Mouse (Mus musculus): ENCODE data around the gene Ssh3. TPM values are rescaled to one million over a fixed set of nuclear protein-coding genes. Genes with fewer than 3 reads are reported as not detected.

Gene Ssh3
- polyA plus RNA-seq, 1 experiment, result 9.2 TPM

DNA sequence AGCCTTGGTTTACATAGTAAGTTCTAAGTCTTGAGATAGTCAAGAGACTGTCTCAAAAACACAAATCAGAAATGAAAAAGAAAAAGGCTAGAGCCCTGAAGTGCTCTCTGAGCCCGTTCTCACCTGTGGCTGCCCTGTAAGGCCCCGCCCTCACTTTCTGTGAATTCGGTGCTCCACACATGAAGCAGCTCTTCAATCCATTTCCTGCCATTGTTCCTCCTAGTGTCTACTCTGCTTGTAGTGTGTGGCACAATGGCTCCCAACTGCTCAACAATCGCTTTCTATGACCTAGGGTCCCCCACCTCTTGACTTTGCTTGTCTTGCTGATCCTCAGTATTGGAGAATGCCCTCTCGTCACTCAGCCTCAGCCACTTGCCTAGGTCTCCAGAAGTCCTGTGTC, 41.5 kb downstream of the Ssh3 start:
- Histone ChIP-seq H3K27ac (ENCODE audit: insufficient read depth, low read length) (no peak overlapping the region), H3K4me1 (ENCODE audit: control insufficient read depth, insufficient read depth, low read length) (no peaks in the 10 kb centered on the region), H3K9me3 (replicated peaks; ENCODE audit: control insufficient read depth, insufficient read depth, low read length, poor library complexity, severe bottlenecking) (no peaks in the 10 kb centered on the region), H3K27me3 (ENCODE audit: control insufficient read depth, insufficient read depth, low read length, poor library complexity, severe bottlenecking) (no peaks in the 10 kb centered on the region), H3K4me3 (ENCODE audit: low read depth, low read length) (no peak overlapping the region), H3K36me3 (ENCODE audit: control insufficient read depth, insufficient read depth, low read length, poor library complexity, severe bottlenecking) (no peaks in the 10 kb centered on the region), H3K9ac (ENCODE audit: low read depth, poor library complexity, severe bottlenecking) (no peak overlapping the region)
- no peak for TF ChIP-seq POLR2A (IDR thresholded peaks at IDR 0.05; ENCODE audit: insufficient read depth, low read length)
- no peak for TF ChIP-seq CTCF (IDR thresholded peaks at IDR 0.05; ENCODE audit: low read depth, low read length)
- TF ChIP-seq EP300 (IDR thresholded peaks at IDR 0.05; ENCODE audit: insufficient read depth, low read depth, low read length), result no peak

- TF ChIP-seq EP300 (IDR thresholded peaks at IDR 0.05; ENCODE audit: insufficient read depth, low read depth, low read length) (no peak), CTCF (IDR thresholded peaks at IDR 0.05; ENCODE audit: low read depth, low read length) (no peak)
- Histone ChIP-seq H3K4me1 (ENCODE audit: control insufficient read depth, insufficient read depth, low read length) (no peaks in the 10 kb centered on the region), H3K4me3 (ENCODE audit: low read depth, low read length) (no peak overlapping the region), H3K27me3 (ENCODE audit: control insufficient read depth, insufficient read depth, low read length, poor library complexity, severe bottlenecking) (no peaks in the 10 kb centered on the region), H3K27ac (ENCODE audit: insufficient read depth, low read length) (no peak overlapping the region), H3K9me3 (replicated peaks; ENCODE audit: control insufficient read depth, insufficient read depth, low read length, poor library complexity, severe bottlenecking) (no peaks in the 10 kb centered on the region), H3K9ac (ENCODE audit: low read depth, poor library complexity, severe bottlenecking) (no peak overlapping the region), H3K36me3 (ENCODE audit: control insufficient read depth, insufficient read depth, low read length, poor library complexity, severe bottlenecking) (no peaks in the 10 kb centered on the region)
Measured at GRCm38 (mm10) chr19:4226779-4227178, 42.2 kb downstream of the Ssh3 start.

GRCm38 (mm10) chr19:4222165-4222564, 46.8 kb downstream of the Ssh3 start:
- Histone ChIP-seq H3K27me3 (ENCODE audit: control insufficient read depth, insufficient read depth, low read length, poor library complexity, severe bottlenecking) (no peaks in the 10 kb centered on the region), H3K36me3 (ENCODE audit: control insufficient read depth, insufficient read depth, low read length, poor library complexity, severe bottlenecking) (no peaks in the 10 kb centered on the region), H3K4me1 (ENCODE audit: control insufficient read depth, insufficient read depth, low read length) (no peaks in the 10 kb centered on the region), H3K9ac (ENCODE audit: low read depth, poor library complexity, severe bottlenecking) (no peak overlapping the region), H3K27ac (ENCODE audit: insufficient read depth, low read length) (no peak overlapping the region), H3K4me3 (ENCODE audit: low read depth, low read length) (no peak overlapping the region), H3K9me3 (replicated peaks; ENCODE audit: control insufficient read depth, insufficient read depth, low read length, poor library complexity, severe bottlenecking) (no peaks in the 10 kb centered on the region)
- TF ChIP-seq CTCF (IDR thresholded peaks at IDR 0.05; ENCODE audit: low read depth, low read length) (no peak), EP300 (IDR thresholded peaks at IDR 0.05; ENCODE audit: insufficient read depth, low read depth, low read length) (no peak), POLR2A (IDR thresholded peaks at IDR 0.05; ENCODE audit: insufficient read depth, low read length) (no peak)

GRCm38 (mm10) chr19:4220957-4221743, 47.8 kb downstream of the Ssh3 start:
- Histone ChIP-seq H3K27ac (ENCODE audit: insufficient read depth, low read length) (no peak overlapping the region), H3K9me3 (replicated peaks; ENCODE audit: control insufficient read depth, insufficient read depth, low read length, poor library complexity, severe bottlenecking) (no peaks in the 10 kb centered on the region), H3K9ac (ENCODE audit: low read depth, poor library complexity, severe bottlenecking) (no peak overlapping the region), H3K4me1 (ENCODE audit: control insufficient read depth, insufficient read depth, low read length) (no peaks in the 10 kb centered on the region), H3K27me3 (ENCODE audit: control insufficient read depth, insufficient read depth, low read length, poor library complexity, severe bottlenecking) (no peaks in the 10 kb centered on the region), H3K4me3 (ENCODE audit: low read depth, low read length) (no peak overlapping the region), H3K36me3 (ENCODE audit: control insufficient read depth, insufficient read depth, low read length, poor library complexity, severe bottlenecking) (no peaks in the 10 kb centered on the region)
- TF ChIP-seq EP300 (IDR thresholded peaks at IDR 0.05; ENCODE audit: insufficient read depth, low read depth, low read length) (no peak), CTCF (IDR thresholded peaks at IDR 0.05; ENCODE audit: low read depth, low read length) (no peak), POLR2A (IDR thresholded peaks at IDR 0.05; ENCODE audit: insufficient read depth, low read length) (no peak)

- no peak for TF ChIP-seq EP300 (IDR thresholded peaks at IDR 0.05; ENCODE audit: insufficient read depth, low read depth, low read length)
- no peak for TF ChIP-seq POLR2A (IDR thresholded peaks at IDR 0.05; ENCODE audit: insufficient read depth, low read length)
- no peak for TF ChIP-seq CTCF (IDR thresholded peaks at IDR 0.05; ENCODE audit: low read depth, low read length)
- Histone ChIP-seq H3K9me3 (replicated peaks; ENCODE audit: control insufficient read depth, insufficient read depth, low read length, poor library complexity, severe bottlenecking) (no peaks in the 10 kb centered on the region), H3K4me3 (ENCODE audit: low read depth, low read length) (no peak overlapping the region), H3K9ac (ENCODE audit: low read depth, poor library complexity, severe bottlenecking) (no peak overlapping the region), H3K27ac (ENCODE audit: insufficient read depth, low read length) (no peak overlapping the region), H3K4me1 (ENCODE audit: control insufficient read depth, insufficient read depth, low read length) (no peaks in the 10 kb centered on the region), H3K36me3 (ENCODE audit: control insufficient read depth, insufficient read depth, low read length, poor library complexity, severe bottlenecking) (no peaks in the 10 kb centered on the region), H3K27me3 (ENCODE audit: control insufficient read depth, insufficient read depth, low read length, poor library complexity, severe bottlenecking) (peaks cover 2% of the 10 kb centered on the region)
Measured at GRCm38 (mm10) chr19:4220416-4220815, 48.6 kb downstream of the Ssh3 start.

DNA sequence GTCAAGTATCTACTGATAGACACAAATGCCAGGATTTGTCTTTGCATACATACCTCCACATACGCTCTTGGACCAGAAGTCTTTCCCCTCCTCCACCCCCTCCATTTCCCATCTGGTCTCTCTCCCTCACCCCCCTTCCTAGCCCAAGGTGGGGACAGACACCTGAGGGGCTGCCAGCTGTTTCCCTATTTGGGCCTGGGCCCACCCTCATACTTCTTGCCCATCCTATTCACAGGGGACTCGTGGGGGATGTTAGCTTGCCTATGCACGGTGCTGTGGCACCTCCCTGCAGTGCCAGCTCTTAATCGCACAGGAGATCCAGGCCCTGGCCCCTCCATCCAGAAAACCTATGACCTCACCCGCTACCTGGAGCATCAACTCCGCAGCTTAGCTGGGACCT, 49.0 kb downstream of the Ssh3 start:
- Histone ChIP-seq H3K4me3 (ENCODE audit: low read depth, low read length) (no peak overlapping the region), H3K9me3 (replicated peaks; ENCODE audit: control insufficient read depth, insufficient read depth, low read length, poor library complexity, severe bottlenecking) (no peaks in the 10 kb centered on the region), H3K36me3 (ENCODE audit: control insufficient read depth, insufficient read depth, low read length, poor library complexity, severe bottlenecking) (no peaks in the 10 kb centered on the region), H3K9ac (ENCODE audit: low read depth, poor library complexity, severe bottlenecking) (no peak overlapping the region), H3K27me3 (ENCODE audit: control insufficient read depth, insufficient read depth, low read length, poor library complexity, severe bottlenecking) (peaks cover 7% of the 10 kb centered on the region), H3K4me1 (ENCODE audit: control insufficient read depth, insufficient read depth, low read length) (no peaks in the 10 kb centered on the region), H3K27ac (ENCODE audit: insufficient read depth, low read length) (no peak overlapping the region)
- no peak for TF ChIP-seq EP300 (IDR thresholded peaks at IDR 0.05; ENCODE audit: insufficient read depth, low read depth, low read length)
- TF ChIP-seq CTCF (IDR thresholded peaks at IDR 0.05; ENCODE audit: low read depth, low read length), result no peak
- no peak for TF ChIP-seq POLR2A (IDR thresholded peaks at IDR 0.05; ENCODE audit: insufficient read depth, low read length)
